Mouse (Mus musculus): ENCODE data around the gene Itga2.

Itga2 gene

GRCm38 (mm10) chr13:114931775-114932294 is at the start of gene Itga2:
Itga2 (minus strand) TSS chr13:114932100.
- peak; percentile 68 to 72 for DNase-seq

- DNase-seq, result peak in 1 of 2 experiments; percentile 20
Observed at GRCm38 (mm10) chr13:114980831-114981419, 49.0 kb upstream of the Itga2 start.

- no peak for DNase-seq
Observed at GRCm38 (mm10) chr13:114974484-114975042, 42.7 kb upstream of the Itga2 start.

- DNase-seq, result no peak
Observed at GRCm38 (mm10) chr13:114971905-114972304, 40.0 kb upstream of the Itga2 start.

GRCm38 (mm10) chr13:114964233-114964632 is 32.3 kb upstream of the Itga2 start:
- DNase-seq, result peak; percentile 71 to 75

DNA sequence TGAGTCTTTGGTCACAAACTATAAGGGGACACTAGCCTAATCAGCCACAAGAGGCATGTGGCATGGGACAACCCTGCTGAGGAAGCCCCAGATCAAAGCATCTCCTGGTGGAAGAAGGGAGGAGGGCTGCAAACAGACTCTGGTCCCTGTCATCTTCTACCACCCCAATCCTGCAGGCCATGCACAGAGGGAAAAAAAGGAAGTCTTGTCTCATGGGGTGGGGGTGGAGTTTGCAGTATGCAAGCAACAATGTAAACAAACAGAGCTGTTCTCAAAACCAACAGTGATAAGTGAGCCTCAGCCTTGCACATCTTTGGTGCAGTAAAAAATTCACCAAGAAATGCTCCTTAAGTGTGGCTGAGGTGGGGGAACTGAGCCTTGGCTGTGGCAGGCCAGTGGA is 22.6 kb upstream of the Itga2 start:
- no peak for DNase-seq

DNA sequence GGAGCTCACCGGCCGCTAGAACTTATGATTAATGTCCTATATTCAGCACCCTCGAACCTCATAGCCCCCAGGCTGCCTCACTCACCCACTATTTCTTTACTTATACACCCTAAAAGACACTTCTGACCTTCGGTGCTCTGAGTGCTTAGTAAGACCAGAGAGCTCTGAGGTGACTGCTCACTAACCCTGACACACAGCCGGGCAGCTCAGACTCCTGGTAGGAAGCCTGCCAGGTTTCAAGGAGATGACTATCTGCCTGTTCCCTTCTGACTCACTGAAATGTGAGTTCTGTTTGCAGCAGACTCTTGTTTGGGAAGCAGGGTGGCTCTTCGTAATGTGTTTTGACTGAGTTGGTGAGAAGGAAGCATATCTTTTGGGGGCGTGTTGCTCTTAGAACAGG is 1.6 kb upstream of the Itga2 start:
- peak in 1 of 2 experiments; percentile 28 for DNase-seq

DNA sequence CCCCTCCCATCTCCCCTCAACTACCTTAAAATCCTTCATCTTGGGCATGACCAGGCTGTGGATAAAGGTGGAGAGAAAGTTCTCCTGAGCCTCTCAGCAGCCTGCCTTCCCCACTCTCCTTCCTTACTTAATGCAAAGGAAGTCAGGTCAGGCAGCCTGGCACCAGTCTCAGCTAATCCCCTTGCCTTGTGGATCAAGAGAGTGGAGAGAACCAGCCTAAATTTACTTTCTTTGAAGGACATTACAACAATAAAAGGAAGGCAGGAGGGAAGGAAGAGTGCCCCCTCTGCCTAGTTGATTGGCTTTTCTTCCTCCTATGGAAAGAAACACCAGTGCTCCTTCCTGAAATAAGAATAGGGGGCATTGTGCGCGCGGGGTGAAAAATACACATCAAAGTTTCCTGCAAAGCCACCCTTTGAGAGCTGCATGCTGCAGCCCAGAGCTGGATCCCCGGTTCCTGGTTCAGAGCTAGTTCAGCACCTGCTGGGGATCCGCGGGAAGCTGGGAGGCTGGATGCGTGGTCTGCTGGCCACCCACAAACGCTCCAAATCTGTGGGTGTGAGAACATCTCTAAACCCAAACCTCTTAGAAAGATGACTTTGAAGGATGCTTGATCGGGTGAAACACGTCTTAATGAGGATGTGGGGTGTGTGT is 777 bp downstream of the Itga2 start:
- DNase-seq, result no peak

- DNase-seq, result no peak
Observed at GRCm38 (mm10) chr13:114924785-114925184, 7.1 kb downstream of the Itga2 start.

GRCm38 (mm10) chr13:114923331-114923730 is 8.6 kb downstream of the Itga2 start:
- DNase-seq, result no peak

DNA sequence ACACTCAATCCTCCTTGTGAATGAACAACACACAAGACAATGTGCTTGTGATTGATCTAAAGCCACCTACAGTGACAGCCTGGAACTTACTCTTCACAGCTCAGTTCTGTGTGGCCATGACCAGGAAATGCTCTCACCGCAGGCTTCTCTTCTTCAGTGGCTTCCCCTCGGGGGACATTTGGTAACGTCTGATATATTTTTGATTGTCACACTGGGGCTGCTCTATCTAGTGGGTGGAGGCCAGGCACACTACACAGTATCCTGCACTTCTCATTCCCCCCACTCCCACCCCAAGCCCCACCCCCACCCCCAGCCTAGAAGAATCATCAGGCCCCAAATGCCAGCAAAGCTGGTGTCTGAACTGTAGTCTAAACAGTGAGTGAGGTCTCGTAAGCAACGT is 16.1 kb downstream of the Itga2 start:
- DNase-seq, result no peak

- DNase-seq, result no peak
Observed at GRCm38 (mm10) chr13:114914963-114915362, 16.9 kb downstream of the Itga2 start.

DNA sequence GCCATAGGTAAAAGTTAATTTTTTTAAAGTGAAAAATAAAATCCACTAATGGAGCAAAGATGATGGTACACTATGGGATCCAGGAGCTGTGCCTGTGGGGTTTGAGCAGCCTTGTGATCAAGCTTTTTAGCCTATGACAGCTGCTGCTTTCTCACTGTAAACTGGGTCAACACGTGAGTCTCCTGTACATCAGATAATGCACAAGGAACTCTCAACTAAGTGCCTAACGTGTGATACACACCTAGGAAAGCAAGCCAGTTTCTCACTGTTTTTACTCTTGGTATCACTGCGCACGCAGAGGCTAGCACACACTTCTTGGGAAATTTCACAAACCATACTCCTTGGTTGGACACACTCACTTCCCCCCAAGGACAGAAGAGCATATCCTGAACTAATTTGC is 17.3 kb downstream of the Itga2 start:
- DNase-seq, result no peak

GRCm38 (mm10) chr13:114910629-114911028 is 21.3 kb downstream of the Itga2 start:
- no peak for DNase-seq

GRCm38 (mm10) chr13:114909514-114909913 is 22.4 kb downstream of the Itga2 start:
- no peak for DNase-seq

GRCm38 (mm10) chr13:114907876-114908275 is 24.0 kb downstream of the Itga2 start:
- DNase-seq, result no peak

DNA sequence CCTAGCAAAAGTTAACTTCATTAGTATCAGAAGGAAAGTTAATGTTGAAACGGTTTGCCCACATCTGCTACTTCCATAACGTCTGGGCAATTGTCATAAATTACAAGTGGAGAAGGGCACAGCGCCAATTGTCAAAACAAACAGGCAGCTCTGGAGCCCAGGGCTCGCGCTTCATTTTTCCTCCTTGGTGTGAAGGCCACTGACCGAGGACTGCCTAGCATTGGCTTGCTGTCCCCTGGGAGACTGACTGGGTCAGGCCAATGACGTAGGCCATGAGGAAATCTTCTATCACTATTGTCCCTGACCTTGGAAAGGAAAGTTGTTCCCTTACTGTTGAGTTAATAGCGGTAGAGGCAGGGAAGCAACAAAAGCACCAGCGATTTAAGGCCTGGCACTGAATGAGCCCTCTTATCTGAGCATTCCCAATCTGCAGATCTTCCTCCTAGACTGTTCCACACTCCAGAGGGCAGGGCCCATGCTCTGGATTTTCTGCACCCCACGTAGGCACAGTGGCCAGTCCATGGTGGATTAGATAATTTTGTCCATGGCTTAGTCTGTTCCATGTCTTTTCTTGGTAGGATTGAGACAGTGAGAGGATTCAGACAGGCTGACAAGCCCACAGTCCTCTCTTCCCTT is 35.0 kb downstream of the Itga2 start:
- peak; percentile 56 to 80 for DNase-seq

DNA sequence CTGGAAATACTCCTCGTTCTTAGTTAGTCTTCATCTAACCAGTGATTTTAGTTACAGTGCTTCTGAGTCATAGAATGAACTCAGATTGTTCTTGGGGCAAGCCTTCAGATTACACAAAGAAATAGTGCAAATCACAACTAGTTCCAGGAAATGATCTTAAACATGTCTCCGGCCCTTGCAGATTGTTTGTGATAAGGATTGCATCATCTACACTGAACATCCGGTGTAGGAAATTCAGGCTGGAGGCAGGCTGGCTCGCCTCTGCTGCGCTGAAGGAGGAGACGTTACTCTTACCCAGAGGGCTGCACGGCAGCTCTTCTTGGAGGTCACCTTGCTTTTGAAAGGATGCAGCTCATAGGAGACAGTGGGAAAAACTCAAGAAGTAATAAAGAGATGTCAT is 36.0 kb downstream of the Itga2 start:
- DNase-seq, result peak; percentile 44 to 69

DNA sequence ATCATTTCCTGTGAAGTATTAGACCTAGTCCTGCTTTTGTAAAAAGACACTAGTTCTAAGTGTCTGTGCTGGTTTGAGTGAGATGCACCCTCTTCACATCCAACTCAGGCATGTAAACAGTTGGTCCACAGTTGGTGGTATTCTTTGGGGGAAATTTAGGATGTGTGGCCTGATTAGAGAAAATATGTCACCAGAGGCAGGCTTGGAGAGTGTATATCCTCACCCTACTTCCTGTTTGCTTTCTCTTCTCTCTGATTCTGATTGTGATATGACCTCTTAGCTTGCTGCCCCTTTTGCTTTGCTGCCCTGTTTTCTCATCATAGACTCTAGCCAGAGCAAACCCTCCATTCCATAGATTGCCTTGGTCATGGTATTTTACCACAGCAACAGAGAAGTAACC is 37.2 kb downstream of the Itga2 start:
- DNase-seq, result no peak

- no peak for DNase-seq
Observed at GRCm38 (mm10) chr13:114891655-114892054, 40.2 kb downstream of the Itga2 start.

DNA sequence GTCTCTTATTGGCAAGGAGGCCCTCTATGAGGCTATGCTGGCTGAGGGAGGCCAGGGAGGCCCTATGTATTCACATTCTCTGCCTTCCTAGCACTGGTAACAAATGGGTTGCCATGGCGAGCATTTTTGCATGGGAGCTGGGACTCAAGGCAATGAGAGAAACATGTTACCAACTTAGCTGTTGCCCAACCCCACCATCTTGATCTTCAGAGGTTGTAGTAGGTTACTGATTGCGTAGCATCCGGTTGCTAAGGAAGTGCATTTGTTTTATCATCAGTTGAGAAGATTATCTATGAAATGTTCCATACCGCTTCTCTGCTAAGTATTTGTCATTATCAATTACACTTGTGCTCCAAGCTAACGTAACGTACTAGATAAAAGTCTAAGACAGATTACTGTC is 44.2 kb downstream of the Itga2 start:
- no peak for DNase-seq

DNA sequence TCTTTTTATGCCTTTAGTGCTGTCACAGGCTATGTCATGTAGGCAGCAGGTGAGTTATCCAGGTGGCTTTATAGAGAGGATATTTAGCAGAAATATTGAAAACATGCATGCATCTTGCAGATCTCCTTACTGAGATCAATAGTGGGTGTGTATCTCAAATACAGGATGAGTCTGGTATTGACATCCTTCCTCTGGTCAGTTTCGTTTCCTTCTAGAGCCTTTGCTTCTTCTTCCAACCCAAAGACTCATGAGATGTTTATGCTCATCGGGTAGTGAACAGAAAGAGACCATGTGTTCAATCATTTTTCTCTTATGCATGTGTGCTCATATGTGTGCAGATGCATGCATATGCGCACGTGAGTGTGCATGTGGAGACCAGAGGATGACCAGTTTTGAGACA is 44.6 kb downstream of the Itga2 start:
- DNase-seq, result no peak

GRCm38 (mm10) chr13:114885171-114885570 is 46.7 kb downstream of the Itga2 start:
- DNase-seq, result peak in 1 of 2 experiments; percentile 30

- no peak for DNase-seq
Observed at GRCm38 (mm10) chr13:114878667-114879066, 53.2 kb downstream of the Itga2 start.
